Mouse (Mus musculus) mouse trophoblast stem cell (cell line): ENCODE data around the gene Syne4.

Source experiments
- in situ Hi-C, 2 experiments: fragments of 300-500 bp; cut with MseI, MboI; formaldehyde crosslinking; loops; 2 replicates in 1 of 2; 3 replicates in 1 of 2; pipeline ENCODE4 v1.15.1; 2025

Syne4 gene

DNA sequence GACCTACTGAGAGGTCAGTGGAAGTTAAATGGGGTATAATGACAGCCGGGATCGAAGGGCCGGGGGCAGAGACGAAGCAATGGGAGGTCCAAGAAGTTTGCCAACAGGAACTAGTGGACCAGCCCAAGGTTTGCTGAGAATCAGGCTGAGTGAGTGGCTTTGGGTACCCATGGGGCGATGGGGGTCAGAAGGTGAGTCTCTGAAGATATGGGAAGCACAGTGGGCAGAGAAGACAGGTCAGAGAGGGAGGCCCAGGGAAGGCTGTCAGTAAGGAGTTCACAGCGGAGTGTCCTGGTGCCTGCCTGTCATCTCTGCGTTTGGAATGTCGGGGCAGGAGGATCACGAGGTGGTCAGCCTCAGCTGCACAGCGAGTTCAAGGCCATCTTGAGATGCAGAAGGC, 13.8 kb downstream of the Syne4 start:
- in situ Hi-C loops, result no loop called here

DNA sequence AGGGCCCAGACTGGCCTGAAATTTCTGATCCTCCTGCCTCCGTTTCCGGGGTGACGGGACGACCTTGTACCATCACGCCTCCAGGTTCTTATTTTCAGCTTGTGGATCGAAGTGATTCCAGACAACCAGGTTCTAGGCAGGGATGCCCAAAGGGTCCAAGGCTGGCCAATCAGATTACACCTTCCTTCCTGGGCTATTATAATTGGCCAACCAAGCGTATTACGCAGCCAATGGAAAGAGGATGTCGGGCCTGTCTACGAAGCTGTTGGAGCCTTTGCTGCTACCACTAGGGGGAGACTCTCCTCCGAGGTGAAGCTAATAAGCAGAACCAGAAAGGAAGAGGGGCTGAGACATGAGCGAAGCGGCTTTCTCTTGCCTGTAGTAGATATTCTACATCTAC, 17.3 kb downstream of the Syne4 start:
- in situ Hi-C loops, result no loop called here

DNA sequence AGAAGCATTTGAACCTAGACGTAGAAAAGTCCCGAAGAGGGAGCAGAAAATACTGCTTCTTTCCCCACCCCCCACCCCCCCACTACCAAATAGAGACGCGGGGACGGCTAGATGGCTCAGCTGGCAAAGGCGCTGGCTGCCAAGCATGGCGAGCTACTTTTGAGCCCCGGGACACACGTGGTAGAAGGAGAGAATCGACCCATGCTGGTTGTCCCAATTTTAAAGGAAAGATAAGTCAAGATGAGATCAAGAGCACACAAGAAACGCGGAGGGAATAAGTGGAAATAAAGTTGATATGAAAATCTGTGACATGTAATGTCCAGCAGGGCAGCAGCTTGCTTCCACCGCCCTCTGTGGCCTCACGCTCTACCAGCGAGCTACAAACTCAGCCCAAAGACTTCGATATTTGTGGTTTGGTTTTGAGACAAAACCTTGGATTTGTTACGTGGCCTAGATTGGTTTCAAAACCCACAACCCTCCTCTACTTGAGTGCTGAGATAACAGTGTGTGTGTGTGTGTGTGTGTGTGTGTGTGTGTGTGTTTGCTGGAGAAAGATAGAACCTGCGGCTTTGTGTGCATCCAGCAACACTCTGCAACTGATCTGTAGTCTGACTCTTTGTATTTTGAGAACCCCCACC, 18.1 kb downstream of the Syne4 start:
- in situ Hi-C loops, result no loop called here

DNA sequence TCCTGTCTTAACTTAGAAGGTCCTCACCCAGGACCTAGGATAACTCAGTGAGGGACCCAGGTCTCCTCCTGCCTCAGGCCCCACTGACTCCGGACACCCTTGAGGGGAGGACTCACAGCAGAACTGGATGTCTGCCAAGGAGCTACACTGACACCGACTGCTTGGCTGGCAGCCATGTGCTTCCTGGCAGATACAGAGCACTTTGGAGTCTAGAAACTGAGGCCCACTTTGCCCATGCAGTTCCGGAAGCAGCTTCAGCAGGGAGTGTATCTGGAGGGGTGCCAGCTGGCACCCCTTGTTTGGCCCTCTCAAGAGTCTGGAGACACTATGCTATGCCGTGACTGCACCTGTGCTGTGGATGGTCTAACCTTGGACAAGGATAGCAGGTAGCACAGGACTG, 18.8 kb downstream of the Syne4 start:
- in situ Hi-C loops, result no loop called here

DNA sequence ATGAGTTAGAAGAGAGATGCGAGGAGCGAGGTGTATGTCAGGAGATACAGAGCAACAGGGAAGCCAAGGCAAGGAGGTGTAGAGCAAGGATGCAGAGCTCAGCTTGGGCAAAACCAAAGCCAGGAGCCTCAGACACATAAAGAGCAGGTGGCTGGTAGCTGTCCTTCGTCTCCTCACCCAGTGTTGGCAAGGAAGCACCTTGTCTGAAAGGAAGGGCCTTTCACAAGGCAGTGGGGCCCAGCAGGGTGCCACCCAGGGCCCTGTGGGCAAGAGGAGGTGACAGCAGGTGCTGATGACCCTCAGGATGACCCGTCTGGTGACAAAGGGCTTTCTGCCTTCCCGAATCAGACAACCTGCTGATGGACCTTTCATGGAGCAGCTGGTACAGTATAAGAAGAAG, 20.0 kb downstream of the Syne4 start:
- in situ Hi-C loops, result no loop called here

DNA sequence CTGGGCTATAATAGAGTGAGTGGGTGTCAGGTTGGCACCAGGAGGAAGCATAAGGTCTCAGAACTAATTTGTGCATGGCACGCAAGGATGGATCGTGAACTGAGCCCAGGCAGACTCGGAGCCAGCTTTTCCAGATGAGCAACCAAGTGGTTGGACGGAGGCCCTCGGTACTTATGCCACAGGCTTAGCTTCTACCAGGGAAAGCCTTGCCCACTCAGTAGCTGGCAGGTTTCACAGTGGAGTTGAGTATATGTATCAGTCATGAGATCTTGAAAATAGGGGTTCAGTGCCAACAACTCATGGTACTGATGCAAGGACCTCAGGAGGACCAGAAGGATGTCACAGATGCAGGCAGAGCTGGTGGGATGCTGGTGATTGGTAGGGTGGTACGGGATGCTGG, 21.1 kb downstream of the Syne4 start:
- in situ Hi-C loops, result no loop called here

DNA sequence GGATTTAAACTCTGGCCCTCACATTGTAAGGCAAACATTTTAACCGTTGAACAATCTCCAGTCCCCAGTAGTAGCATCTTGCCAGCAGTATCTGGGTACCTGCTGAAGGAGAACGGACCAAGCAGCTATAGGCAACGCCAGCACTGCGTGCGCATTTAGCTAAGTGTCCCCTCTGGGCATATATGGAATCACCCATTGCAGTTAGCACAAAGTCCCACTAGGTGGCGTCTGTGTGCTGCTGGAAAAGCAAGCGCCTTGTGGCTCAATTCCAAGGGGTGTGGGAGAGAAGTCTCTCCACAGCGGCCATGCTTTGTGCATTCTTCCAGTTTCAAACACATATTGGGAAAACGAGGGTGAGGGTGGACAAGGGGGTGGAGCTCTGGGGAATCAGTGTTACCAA, 21.8 kb downstream of the Syne4 start:
- in situ Hi-C loops, result no loop called here

DNA sequence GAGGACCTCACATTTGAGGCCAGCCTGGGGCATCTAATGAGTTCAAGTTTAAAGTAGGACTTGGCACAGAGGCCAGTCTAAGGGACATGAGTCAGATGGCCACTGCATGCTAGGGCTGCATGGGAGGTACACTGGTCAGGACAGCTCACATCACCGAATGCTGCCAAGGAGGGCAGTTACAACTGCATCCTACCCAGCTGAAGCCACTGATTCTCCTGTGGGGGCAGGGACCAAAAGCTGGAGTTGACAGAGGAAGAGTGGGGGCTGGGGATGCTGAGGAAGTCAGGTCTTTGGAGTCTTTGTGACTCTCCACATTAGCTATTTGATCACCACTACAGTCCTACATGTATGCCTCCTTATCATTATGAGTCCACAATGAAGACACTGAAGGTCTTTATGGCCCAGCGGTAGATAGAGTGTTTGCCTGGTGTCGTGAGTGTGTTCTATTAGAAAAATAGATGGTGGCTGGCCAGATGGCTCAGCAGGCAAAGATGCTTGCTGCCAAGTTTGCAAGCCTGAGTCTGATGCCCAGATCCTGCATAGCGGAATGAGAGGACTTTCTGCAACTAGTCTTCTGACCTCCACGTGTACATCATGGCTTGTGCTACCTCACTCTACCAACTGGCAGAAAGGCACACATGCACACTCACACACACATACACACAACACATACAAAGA, 25.0 kb downstream of the Syne4 start:
- in situ Hi-C loops, result loop anchor here in 1 of 2 experiments (10.0 kb wide), 1 partner anchor 95 kb away; no protein-coding TSS in a partner anchor

DNA sequence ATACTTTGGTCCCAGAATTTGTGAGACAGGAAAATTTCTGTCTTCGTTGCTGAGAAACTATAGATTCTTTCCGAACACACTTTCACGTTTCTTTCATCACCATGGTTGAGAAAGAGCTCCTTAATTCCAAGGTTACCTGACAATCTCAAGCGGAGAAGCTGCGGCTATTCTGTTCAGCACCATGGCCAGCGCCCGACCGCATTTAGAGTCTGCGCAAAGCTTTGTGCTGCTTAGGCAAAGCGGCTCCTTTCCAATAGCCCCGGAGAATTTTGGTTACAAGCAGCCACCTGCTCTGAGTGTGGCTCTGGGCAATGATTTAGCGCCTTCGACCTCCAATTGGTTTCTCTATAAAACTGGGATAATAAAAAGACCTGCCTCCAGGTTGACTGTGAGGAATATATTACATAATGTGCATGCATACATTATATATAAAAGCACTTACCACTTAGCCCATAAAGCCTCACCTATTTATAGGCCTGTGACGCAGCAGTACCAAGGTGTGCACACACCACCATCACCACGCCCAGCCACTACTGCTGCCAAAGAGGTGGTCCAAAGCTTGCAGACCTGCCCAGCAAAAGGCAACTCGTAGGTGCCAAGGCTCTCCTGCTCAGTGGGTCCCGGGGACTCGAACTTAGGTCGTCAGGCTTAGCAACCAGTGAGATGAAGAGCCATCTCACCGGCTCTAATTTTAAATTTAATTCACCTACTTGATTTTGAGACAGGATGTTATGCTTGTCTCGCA, 32.2 kb downstream of the Syne4 start:
- in situ Hi-C loops, result loop anchor here in 1 of 2 experiments (10.0 kb wide), 1 partner anchor 88 kb away; no protein-coding TSS in a partner anchor

DNA sequence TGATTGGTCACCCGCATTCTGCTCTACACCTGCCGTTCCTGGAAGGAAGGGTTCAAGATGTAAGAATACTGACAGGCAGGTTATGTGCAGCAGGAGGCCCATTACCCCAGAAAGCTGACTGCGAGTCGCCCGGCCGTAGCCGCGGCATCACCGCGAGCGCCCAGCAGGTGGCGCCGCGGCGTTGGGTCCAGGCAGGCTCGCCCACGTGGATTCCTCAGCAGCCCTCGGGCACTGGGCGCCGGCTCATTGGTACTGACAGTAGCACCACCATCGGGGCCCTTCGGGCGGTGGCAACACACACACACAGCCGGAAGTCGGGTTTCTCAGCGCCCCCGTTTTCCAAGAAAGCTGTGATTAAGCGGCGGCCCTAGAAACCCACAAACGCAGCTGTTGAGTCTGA, 33.2 kb downstream of the Syne4 start:
- in situ Hi-C loops, result loop anchor here in 1 of 2 experiments (10.0 kb wide), 1 partner anchor 87 kb away; no protein-coding TSS in a partner anchor

DNA sequence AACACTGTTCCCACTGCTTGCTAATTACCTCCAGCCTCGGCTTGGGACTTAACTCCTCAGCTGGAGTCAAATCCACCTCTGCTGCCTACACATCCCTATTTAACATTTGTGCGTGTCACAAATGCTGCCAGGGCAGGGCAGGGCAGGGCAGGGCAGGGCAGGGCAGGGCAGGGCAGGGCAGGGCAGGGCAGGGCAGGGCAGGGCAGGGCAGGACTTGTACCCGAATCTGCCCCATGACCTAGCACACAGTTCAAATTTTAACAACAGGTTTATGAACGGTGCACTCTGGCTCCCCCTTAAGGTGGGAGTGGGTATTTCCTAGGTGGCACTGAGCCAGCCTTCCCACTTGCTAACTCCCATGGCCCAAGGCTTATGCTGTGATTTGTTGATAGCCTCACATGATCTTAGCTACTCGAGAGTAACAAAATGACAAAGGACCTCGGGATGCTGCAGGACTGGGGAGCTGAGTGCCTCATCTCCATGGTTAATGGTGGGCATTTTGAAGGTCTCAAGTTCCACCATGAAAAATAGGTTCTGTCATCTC, 38.7 kb downstream of the Syne4 start:
- in situ Hi-C loops, result no loop called here

DNA sequence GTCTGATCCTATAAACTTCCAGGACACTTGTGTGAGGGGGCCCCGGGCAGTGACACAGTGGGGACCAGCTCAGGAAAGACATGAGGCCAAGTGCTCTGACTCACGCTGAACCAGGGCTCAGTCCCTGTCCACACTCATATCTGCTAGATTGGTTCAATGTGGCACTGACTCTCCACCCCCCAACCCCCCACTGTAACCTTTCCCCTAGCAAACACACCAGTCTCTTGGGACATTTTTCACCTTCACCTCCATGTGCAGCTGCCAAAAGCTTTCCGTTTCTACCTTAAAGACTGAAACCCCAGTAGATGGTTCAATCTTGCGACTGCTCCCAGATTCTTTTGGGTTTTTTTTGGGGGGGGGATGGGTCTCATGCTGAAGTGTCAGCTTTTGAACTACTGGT, 39.5 kb downstream of the Syne4 start:
- in situ Hi-C loops, result no loop called here

DNA sequence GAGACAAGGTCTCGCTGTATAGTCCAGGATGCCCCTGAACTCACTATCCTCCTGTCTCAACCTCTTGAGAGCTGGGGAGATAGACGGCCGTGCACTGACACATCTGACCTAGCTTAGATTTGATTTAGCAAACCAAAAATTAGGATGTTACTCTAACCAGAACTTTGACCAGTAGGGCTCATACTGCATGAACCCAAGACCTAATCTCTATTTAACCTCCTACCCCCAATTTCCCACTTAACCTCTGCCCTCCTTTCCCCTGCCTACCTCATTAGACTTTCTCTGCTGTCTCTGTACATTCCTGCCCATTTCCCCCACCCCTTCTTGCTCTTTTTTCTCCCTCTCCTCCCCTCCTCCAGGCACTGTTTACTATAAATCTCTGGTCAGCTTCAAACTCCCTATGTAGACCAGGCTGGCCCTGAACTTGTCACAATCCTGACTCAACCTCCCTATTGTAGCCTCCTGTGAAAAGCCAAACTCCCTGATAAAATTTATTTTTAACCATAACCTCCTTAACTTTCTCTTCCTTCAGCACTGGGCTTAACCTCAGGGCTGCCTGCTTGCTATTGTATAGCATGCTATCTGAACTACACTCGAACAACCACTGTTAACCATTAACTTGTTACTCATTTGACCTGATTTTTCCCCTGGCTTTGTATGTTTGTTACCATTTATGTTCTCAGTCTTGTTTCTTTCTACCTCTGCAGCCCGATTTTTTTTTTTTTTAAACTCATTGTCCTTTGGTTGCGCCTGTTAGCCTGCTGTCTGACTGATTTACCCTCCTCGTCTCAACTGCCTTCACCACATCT, 44.0 kb downstream of the Syne4 start:
- in situ Hi-C loops, result no loop called here

DNA sequence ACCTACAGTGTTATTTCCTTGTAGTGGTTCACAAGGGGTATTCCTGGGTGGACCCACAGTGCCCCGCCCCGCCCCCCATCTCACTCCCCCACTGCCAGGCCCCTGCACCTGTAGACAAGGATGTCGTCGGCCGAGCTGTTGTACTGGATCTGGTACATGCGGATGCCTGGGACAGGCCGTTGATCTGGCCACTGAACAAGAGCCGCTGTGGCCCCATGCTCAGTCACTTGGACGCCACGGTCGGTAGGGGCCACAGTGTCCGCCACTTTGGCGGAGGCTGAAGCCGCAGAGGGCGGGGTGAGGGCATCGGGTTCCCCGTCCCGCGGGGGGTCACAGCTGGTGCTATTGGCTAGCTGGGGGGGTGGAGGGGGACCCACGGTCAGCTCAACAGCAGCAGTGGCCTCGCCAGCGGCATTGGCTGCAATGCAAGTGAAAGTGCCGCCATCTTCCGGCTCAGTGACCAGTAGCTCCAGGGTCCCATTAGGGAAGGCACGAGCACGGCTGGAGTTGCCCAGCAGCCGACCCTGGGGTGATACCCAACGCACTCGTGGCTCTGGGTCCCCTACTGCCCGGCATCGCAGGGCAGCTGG, 44.8 kb downstream of the Syne4 start:
- in situ Hi-C loops, result no loop called here

DNA sequence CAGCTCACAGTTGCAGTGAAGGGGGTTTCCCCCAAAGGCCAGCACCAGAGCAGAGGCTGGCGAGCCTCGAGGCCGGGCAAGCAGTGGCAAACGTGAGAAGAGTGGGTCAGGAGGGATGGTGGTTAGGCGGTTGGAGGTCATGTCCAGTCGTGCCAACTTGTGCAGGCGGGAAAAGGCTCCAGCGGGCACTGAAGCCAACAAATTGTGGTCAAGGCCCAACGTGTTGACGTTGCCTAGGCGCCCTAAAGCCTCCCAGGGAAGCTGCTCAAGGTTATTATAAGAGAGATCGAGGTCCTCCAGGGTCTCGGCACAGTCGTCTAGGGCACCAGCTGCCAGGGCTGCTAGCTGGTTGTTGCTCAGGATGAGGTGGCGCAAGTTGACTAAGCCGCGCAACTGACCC, 45.4 kb downstream of the Syne4 start:
- in situ Hi-C loops, result no loop called here

DNA sequence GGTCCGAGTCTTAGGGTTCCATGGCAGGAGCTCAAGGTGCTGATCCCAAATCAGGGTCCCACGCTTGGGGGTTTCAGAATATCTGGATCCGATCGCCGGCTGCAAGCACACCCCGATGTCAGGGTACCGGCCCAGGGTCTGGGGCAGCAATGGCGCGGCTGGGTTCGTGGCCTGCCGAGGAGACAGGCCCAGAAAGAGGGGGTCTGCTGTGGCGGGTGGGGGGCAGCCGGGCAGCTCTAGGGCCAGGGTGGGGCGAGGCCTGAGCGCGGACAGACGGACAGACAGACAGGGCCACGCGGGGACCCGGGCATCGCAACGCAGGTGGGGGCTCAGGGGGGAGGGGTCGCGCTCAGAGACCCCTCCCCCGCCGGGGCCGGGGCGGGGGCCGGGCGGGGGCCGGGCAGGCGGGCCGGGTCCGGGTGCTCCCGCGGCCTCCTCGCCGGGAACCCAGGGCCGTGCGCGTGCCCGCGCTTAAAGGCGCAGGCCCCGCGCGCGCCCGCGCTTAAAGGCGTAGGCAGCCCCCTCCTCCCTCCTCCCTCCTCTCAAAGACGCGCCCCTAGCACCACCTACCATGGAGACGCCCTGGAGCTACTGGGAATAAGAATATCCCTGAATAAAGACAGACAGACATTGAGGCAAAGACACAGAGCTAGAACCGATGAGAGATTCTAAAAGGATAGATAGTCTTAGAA, 48.2 kb downstream of the Syne4 start, which contains the start of gene Lrfn3:
TSS of gene Lrfn3 (minus strand) at position 121 of the 692 bp plus-strand sequence.
- in situ Hi-C loops, result no loop called here

DNA sequence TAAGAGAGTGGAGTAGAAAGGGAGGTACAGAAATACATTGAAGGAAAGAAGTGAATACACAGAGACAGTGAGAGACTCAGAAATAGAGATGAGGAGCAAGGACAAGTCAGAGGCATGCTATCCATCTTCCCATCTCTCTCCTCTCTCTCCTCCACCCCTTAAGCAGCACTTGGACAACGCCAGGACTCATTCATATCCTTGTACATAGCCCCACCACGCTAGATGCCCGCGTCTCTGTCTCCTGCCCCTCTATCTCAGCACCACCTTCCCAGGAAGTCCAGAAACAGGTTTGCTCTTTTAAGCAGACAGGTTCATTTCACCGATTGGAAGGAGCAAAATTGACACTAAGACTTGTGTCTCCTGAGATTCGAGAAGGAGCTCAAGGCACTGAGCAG, 48.7 kb downstream of the Syne4 start:
- in situ Hi-C loops, result no loop called here

DNA sequence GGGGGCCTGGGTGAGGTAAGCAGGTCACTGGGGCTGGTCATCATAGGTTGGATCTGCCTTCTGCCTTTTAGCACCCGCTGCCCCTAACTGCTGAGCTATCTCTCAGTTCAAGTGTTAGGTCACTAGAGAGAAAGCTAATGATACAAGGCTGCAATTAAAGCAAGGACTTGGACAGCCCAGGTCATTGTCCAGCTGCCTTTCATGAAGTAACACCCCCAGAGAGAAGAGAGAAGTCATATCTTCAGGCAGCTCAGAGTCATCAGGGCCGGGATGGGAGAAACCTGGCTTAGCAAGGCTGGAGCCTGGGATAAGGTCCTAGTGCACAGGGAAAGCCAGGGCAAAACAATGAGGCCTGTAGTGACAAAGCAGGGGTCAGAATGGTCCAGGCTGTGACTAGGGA, 52.9 kb downstream of the Syne4 start:
- in situ Hi-C loops, result no loop called here
